Mouse (Mus musculus): ENCODE measurements around the gene Phc2.

DNA sequence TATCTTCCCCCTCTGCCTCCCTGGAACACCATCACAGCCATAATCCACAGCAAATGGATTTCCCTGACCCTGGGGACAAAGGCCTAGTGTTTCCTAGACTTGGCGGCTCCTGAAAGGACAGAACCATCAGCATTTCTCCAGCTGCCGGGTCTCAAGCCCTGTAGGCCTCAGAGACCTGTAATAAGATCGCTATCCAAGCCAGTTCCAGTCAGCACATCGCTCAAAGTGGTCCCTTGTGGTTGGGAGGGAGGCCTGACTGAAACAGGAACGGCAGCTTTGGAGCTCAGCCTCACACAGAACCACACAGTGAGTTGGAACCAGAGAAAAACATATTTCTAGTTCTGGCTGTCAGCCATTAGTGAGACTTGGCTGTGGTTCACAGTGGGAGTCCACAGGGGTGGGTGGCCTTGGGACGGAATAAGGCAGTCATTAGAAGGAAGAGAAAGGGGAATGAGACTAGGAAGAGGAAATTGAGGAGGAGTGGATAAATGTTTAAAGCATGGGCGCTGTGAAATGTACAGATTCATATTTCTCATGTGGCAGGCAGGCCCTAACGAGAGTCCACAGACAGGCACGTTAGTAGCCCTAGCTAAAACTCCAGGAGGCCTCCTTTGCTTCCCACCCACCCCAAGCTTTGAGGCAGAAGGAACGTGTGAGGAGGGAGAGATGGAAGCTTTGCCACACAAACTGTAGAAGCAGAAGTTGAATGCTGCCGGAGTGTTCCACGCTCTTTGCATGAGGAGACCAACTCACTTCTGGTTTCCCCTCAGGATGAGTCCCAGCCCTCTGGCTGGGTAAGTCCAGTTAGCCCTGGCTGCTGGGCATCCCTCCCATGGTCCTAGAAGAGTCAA, 43.7 kb downstream of the Phc2 start:
- TF ChIP-seq EP300 (IDR thresholded peaks at IDR 0.05) (0 out of 2 replicates have a peak, but pooled peaks have one; percentile 15), CTCF (IDR thresholded peaks at IDR 0.05) (0 out of 2 replicates have a peak, but pooled peaks have one; percentile 24)
